Mouse (Mus musculus): ENCODE measurements around the gene Ksr2.

The Ksr2 gene

DNA sequence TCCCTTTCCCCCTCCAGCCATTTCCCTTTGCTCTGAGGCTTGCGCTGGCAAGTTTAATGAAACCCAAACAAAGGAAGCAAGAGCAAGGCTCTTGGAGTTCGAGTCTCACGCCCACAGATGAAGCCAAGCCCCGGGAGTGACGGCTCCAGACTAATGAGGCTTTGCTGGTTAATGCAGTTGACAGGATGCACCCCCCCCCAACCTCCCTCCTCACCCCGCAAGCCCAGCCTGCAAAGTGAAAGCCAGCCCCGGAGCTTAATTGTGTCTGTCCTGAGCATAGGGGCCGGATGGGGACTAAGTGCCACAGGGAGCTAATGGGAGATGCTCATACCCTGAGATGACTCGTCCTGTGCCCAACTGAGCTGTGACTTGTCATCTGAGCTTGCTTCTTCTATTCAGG, 251.4 kb downstream of the Ksr2 start:
- no peaks in the 10 kb centered on the region for H3K36me3 ChIP-seq (ENCODE audit: insufficient read depth, low read length)
- H3K4me1 ChIP-seq (replicated peaks; ENCODE audit: low read depth, low read length) = 0 out of 2 replicates have a peak, but pooled peaks cover 4% of the 10 kb centered on the region
- peaks cover 8% of the 10 kb centered on the region; the same call in 1 of the 2 replicates for H3K27me3 ChIP-seq (ENCODE audit: insufficient read depth, low read length)
- TF ChIP-seq NANOG (IDR thresholded peaks at IDR 0.05; ENCODE audit: borderline replicate concordance, low read length) = no peak
- TF ChIP-seq CTCF (conservative IDR thresholded peaks at IDR 0.05; ENCODE audit: low read length) = no peak
- no peak for TF ChIP-seq POU5F1 (IDR thresholded peaks at IDR 0.05; ENCODE audit: borderline replicate concordance, low read length)
- no peak overlapping the region for H3K4me3 ChIP-seq (replicated peaks; ENCODE audit: low read length)
- no peaks in the 10 kb centered on the region for H3K9me3 ChIP-seq (ENCODE audit: low read length)

DNA sequence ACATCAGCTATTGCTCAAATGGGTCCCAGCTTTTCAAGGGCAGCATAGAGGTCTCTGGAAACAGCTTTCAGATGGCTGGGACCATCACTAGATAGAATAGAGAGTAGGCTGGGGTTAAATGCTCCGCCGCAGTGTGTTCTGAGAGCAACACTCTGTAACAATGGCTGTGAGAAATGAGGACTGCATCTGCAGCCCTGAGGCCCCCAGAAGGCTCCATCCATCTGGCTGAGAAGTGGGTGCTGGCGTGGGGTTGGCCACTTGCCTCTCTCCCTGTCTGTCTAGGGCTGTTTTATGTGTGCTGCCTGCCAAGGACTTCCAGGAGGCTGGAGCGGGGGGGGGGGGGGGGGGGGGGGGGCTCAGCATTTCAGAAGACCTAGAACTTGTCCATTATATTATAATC, 253.5 kb downstream of the Ksr2 start:
- no peak overlapping the region for H3K4me3 ChIP-seq (replicated peaks; ENCODE audit: low read length)
- H3K9me3 ChIP-seq (ENCODE audit: low read length) = no peaks in the 10 kb centered on the region
- H3K4me1 ChIP-seq (replicated peaks; ENCODE audit: low read depth, low read length) = 0 out of 2 replicates have a peak, but pooled peaks cover 3% of the 10 kb centered on the region
- peaks cover 4% of the 10 kb centered on the region; the same call in 1 of the 2 replicates for H3K27me3 ChIP-seq (ENCODE audit: insufficient read depth, low read length)
- no peaks in the 10 kb centered on the region for H3K36me3 ChIP-seq (ENCODE audit: insufficient read depth, low read length)
- TF ChIP-seq NANOG (IDR thresholded peaks at IDR 0.05; ENCODE audit: borderline replicate concordance, low read length) (no peak), CTCF (conservative IDR thresholded peaks at IDR 0.05; ENCODE audit: low read length) (no peak), POU5F1 (IDR thresholded peaks at IDR 0.05; ENCODE audit: borderline replicate concordance, low read length) (no peak)

DNA sequence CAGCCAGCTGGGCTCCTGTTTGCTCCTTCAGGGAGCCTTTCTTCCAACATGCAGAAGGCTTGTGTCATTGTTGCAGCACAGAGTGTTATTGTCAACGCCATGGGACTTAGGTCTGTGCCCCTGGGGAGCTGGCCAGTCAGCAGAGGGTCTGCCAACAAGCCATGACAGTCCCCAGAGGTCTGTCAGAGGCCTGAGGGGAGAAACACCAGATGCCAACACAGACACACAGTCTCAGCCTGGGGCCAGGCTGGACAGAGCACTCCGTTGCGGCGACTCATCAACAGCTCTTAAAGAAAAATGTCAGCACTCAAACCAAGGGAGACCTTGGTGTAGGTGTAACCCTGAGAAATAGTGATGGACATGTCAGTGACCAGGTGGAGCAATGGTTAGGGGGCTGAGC, 255.5 kb downstream of the Ksr2 start:
- H3K4me3 ChIP-seq (replicated peaks; ENCODE audit: low read length) = no peak overlapping the region
- H3K36me3 ChIP-seq (ENCODE audit: insufficient read depth, low read length) = no peaks in the 10 kb centered on the region
- no peaks in the 10 kb centered on the region for H3K27me3 ChIP-seq (ENCODE audit: insufficient read depth, low read length)
- no peaks in the 10 kb centered on the region for H3K4me1 ChIP-seq (replicated peaks; ENCODE audit: low read depth, low read length)
- no peak for TF ChIP-seq POU5F1 (IDR thresholded peaks at IDR 0.05; ENCODE audit: borderline replicate concordance, low read length)
- TF ChIP-seq CTCF (conservative IDR thresholded peaks at IDR 0.05; ENCODE audit: low read length) = no peak
- no peak for TF ChIP-seq NANOG (IDR thresholded peaks at IDR 0.05; ENCODE audit: borderline replicate concordance, low read length)
- peaks cover 6% of the 10 kb centered on the region for H3K9me3 ChIP-seq (ENCODE audit: low read length)

DNA sequence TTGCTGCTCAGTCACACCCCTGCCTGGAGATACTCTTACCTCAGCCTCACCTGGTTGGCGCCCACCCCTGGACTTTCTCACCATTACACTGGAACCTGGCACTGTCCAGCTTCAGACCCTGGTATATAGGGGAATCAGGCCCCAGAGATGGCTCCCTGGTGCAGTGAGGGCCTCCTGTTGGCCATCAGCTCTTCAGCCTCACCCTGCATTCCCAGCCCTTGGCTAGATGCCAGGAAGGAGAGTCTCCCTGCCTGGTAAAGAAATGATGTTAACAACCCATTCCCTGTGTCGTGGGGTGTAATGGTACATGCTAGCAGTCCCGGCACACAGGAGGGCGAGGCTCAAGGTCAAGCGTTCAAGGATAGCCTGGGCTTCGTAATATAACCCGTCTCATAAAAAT, 256.0 kb downstream of the Ksr2 start:
- TF ChIP-seq NANOG (IDR thresholded peaks at IDR 0.05; ENCODE audit: borderline replicate concordance, low read length) (no peak), CTCF (conservative IDR thresholded peaks at IDR 0.05; ENCODE audit: low read length) (no peak), POU5F1 (IDR thresholded peaks at IDR 0.05; ENCODE audit: borderline replicate concordance, low read length) (no peak)
- H3K27me3 ChIP-seq (ENCODE audit: insufficient read depth, low read length) = no peaks in the 10 kb centered on the region
- H3K4me1 ChIP-seq (replicated peaks; ENCODE audit: low read depth, low read length) = no peaks in the 10 kb centered on the region
- H3K4me3 ChIP-seq (replicated peaks; ENCODE audit: low read length) = no peak overlapping the region
- H3K9me3 ChIP-seq (ENCODE audit: low read length) = peaks cover 6% of the 10 kb centered on the region
- H3K36me3 ChIP-seq (ENCODE audit: insufficient read depth, low read length) = no peaks in the 10 kb centered on the region

DNA sequence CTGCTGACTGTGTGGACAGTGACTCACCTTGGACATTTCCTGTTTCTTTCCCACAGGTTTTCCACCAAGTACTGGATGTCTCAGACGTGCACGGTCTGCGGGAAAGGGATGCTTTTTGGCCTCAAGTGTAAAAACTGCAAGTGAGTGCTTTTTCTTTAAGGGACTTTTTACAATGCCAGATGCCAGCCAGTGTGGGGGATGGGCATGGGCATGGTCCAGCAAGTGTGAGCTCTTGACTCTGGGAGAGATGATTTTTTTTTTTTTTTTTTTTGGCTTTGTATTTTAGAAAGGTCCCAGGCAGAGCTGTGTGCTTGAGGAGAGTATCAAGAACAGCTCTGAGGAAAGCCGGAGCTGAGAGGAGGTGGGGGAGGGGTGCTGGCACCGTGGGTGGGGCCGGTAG, 257.6 kb downstream of the Ksr2 start:
- no peaks in the 10 kb centered on the region for H3K27me3 ChIP-seq (ENCODE audit: insufficient read depth, low read length)
- TF ChIP-seq NANOG (IDR thresholded peaks at IDR 0.05; ENCODE audit: borderline replicate concordance, low read length) (no peak), CTCF (conservative IDR thresholded peaks at IDR 0.05; ENCODE audit: low read length) (no peak)
- H3K4me1 ChIP-seq (replicated peaks; ENCODE audit: low read depth, low read length) = no peaks in the 10 kb centered on the region

DNA sequence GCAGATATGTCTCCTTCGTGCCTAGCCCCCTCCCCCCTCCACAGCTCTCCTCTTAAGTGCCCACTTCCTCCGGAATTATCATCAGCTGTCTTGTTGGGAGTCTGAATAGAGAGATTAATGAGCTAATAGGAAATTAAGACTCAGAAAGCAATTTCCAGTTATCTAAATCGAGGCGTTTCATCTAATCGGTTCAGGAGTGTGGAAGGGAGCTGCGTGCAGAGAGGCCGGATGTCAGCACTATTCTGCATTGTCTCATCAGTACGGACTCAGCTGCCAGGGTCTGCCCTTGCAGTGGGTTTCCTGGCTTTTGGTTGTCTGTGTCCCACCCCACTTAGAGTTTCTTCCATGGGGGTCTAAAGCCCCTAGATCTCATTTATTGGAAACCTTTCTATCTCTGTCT, 262.0 kb downstream of the Ksr2 start:
- Histone ChIP-seq H3K36me3 (ENCODE audit: insufficient read depth, low read length) (no peaks in the 10 kb centered on the region), H3K9me3 (ENCODE audit: low read length) (peaks cover 6% of the 10 kb centered on the region), H3K27me3 (ENCODE audit: insufficient read depth, low read length) (peaks cover 5% of the 10 kb centered on the region; the same call in 1 of the 2 replicates), H3K4me1 (replicated peaks; ENCODE audit: low read depth, low read length) (no peaks in the 10 kb centered on the region), H3K4me3 (replicated peaks; ENCODE audit: low read length) (no peak overlapping the region)
- no peak for TF ChIP-seq NANOG (IDR thresholded peaks at IDR 0.05; ENCODE audit: borderline replicate concordance, low read length)
- no peak for TF ChIP-seq CTCF (conservative IDR thresholded peaks at IDR 0.05; ENCODE audit: low read length)

More for the DNA sequence above, 257.6 kb downstream of the Ksr2 start:
- Histone ChIP-seq H3K4me3 (replicated peaks; ENCODE audit: low read length) (no peak overlapping the region), H3K9me3 (ENCODE audit: low read length) (peaks cover 6% of the 10 kb centered on the region), H3K36me3 (ENCODE audit: insufficient read depth, low read length) (no peaks in the 10 kb centered on the region)

DNA sequence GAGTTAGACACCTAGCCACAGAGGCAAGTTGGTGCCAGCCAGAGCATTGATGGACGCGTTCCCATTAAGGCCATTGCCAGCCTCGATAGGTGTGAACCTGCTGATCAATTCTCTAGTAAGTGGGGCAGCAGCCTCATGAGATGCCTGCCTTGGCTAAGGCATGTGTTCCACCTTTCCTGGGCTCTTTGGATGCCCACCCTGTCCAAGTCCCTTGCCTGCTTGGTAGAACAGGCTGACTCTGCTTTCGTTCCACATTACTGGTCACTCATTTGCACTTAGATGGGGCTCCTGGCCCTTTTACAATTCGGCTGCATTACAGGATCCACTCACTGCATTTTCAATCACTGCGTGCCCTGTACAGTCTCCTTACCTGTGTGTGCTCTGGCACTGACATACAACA, 263.4 kb downstream of the Ksr2 start:
- no peaks in the 10 kb centered on the region for H3K4me1 ChIP-seq (replicated peaks; ENCODE audit: low read depth, low read length)
- H3K27me3 ChIP-seq (ENCODE audit: insufficient read depth, low read length) = peaks cover 5% of the 10 kb centered on the region; the same call in 1 of the 2 replicates
- TF ChIP-seq CTCF (conservative IDR thresholded peaks at IDR 0.05; ENCODE audit: low read length) = no peak
- no peak for TF ChIP-seq POU5F1 (IDR thresholded peaks at IDR 0.05; ENCODE audit: borderline replicate concordance, low read length)
- no peak for TF ChIP-seq NANOG (IDR thresholded peaks at IDR 0.05; ENCODE audit: borderline replicate concordance, low read length)
- peaks cover 6% of the 10 kb centered on the region for H3K9me3 ChIP-seq (ENCODE audit: low read length)
- no peak overlapping the region for H3K4me3 ChIP-seq (replicated peaks; ENCODE audit: low read length)
- H3K36me3 ChIP-seq (ENCODE audit: insufficient read depth, low read length) = no peaks in the 10 kb centered on the region

DNA sequence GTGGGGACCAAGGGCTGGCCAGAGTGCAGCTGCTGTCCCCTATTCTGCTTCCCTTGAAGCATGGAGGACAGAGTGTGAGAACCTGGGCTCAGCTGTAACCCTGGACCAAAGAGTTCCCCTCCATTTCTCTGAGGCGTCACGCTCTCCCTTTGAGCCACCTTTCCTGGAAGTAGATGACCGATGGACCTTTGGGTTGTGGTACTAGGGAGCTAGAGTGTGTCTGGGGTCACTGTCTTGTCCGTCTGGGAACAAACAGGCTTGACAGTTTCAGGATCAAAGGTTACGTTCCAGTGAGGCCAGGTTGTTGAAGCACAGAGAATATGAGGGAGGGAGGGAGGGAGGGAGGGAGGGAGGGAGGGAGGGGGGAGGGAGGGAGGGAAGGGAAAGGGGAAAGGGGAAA, 264.6 kb downstream of the Ksr2 start:
- H3K4me3 ChIP-seq (replicated peaks; ENCODE audit: low read length) = no peak overlapping the region
- H3K27me3 ChIP-seq (ENCODE audit: insufficient read depth, low read length) = peaks cover 6% of the 10 kb centered on the region
- H3K4me1 ChIP-seq (replicated peaks; ENCODE audit: low read depth, low read length) = no peaks in the 10 kb centered on the region
- no peak for TF ChIP-seq NANOG (IDR thresholded peaks at IDR 0.05; ENCODE audit: borderline replicate concordance, low read length)
- no peak for TF ChIP-seq CTCF (conservative IDR thresholded peaks at IDR 0.05; ENCODE audit: low read length)
- no peak for TF ChIP-seq POU5F1 (IDR thresholded peaks at IDR 0.05; ENCODE audit: borderline replicate concordance, low read length)
- H3K9me3 ChIP-seq (ENCODE audit: low read length) = peaks cover 6% of the 10 kb centered on the region
- no peaks in the 10 kb centered on the region for H3K36me3 ChIP-seq (ENCODE audit: insufficient read depth, low read length)

DNA sequence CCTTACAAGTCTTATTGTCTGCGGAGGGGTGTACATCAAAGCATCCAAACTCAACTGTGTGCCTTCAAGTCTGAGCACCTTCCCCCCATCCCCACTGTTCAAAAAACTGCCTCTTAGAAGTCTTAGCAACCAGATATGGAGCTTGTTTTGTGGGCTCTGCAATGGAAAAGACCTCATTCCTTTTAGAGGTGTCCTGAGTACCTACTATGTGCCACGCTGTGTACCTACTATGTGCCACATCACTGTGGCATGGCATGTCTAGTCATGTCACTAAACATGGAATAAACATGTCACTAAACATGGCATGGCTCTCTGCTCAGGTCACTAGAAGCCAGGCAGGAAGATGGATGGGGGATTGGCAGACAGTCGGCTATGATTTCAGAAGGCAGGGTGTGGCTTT, 268.4 kb downstream of the Ksr2 start:
- H3K4me3 ChIP-seq (replicated peaks; ENCODE audit: low read length) = no peak overlapping the region
- H3K9me3 ChIP-seq (ENCODE audit: low read length) = no peaks in the 10 kb centered on the region
- TF ChIP-seq NANOG (IDR thresholded peaks at IDR 0.05; ENCODE audit: borderline replicate concordance, low read length) = no peak
- H3K36me3 ChIP-seq (ENCODE audit: insufficient read depth, low read length) = no peaks in the 10 kb centered on the region
- peaks cover 4% of the 10 kb centered on the region for H3K27me3 ChIP-seq (ENCODE audit: insufficient read depth, low read length)
- no peaks in the 10 kb centered on the region for H3K4me1 ChIP-seq (replicated peaks; ENCODE audit: low read depth, low read length)
